Comparison of ENCODE assay signal across 7 mouse cellular contexts in the genomic region with DNA sequence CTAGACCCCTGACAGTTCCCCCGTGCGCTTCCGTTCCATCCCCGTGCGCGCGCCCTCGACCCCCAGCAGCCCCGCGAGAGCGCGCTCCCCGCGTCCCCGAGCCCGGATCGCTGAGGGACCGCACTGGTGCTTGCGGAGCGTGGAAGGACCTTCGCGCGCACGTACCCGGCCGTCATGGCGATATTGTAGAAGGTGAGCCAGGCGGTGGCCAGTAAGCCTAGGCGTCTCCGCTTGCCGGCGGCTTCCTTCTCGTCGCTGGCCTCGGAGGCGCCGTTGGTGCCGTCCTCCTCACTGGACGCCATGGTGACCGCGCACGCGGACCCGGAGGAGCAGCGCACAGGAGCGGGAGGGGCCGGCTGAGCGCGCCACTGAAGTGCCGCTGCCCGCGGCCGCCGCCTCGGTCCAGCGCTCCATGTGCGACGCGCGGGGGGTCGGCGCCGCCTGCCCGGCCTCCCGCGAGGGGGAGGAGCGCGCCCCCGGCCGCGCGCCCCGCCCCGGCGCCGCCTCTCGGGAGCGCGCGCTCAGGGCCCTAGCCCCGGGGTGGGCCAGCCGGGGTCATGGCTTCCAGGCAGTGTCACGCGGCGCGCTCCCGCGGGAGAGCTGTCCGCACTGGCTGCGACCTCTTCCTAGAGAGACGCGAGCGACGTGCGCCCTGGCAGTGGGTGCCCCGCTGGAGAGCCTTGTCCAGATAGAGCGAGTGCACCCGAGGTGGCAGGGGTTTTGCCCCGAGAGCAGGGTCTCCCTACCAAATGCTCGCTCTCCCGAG. TPM values are rescaled to one million over a fixed set of nuclear protein-coding genes. Genes with fewer than 3 reads are reported as not detected.
A peak's percentile ranks its signal among the peaks of the same experiment; 100 is the strongest.
DNase-seq lines count a peak whose midpoint lies in the region; ATAC-seq lines count a peak whose summit lies in the region.

A gene (minus strand): TSS at position 570 of the 766 bp plus-strand sequence.

- H3K4me1 ChIP-seq in embryonic facial prominence, embryonic 10.5 days: peaks cover 14% of the 10 kb centered on the region
- H3K4me1 ChIP-seq in limb, embryonic 12.5 days (replicated peaks): no peaks in the 10 kb centered on the region
- peaks cover 3% of the 10 kb centered on the region; the same call in 1 of the 2 replicates for H3K4me1 ChIP-seq in midbrain, embryonic 14.5 days (ENCODE audit: control insufficient read depth, insufficient read depth, low read length)

- H3K27ac ChIP-seq in embryonic facial prominence, embryonic 10.5 days (replicated peaks): peak within 1 kb of the TSS; percentile 93
- H3K27ac ChIP-seq in limb, embryonic 12.5 days: peak within 1 kb of the TSS; percentile 72
- H3K27ac ChIP-seq in midbrain, embryonic 14.5 days (replicated peaks; ENCODE audit: low read depth, low read length): peak within 1 kb of the TSS; percentile 95

- H3K9me3 ChIP-seq in embryonic facial prominence, embryonic 10.5 days: no peaks in the 10 kb centered on the region
- no peaks in the 10 kb centered on the region for H3K9me3 ChIP-seq in limb, embryonic 12.5 days
- no peaks in the 10 kb centered on the region for H3K9me3 ChIP-seq in midbrain, embryonic 14.5 days (ENCODE audit: control insufficient read depth, low read length)

- H3K4me3 ChIP-seq in embryonic facial prominence, embryonic 10.5 days: peak within 1 kb of the TSS; percentile 77
- H3K4me3 ChIP-seq in limb, embryonic 12.5 days (replicated peaks): peak within 1 kb of the TSS; percentile 75
- H3K4me3 ChIP-seq in midbrain, embryonic 14.5 days (replicated peaks; ENCODE audit: low read depth, low read length): peak within 1 kb of the TSS; percentile 66

- no peaks in the 10 kb centered on the region for H3K36me3 ChIP-seq in embryonic facial prominence, embryonic 10.5 days (replicated peaks)
- H3K36me3 ChIP-seq in limb, embryonic 12.5 days: no peaks in the 10 kb centered on the region
- H3K36me3 ChIP-seq in midbrain, embryonic 14.5 days (ENCODE audit: control insufficient read depth, insufficient read depth, low read length): no peaks in the 10 kb centered on the region

- H3K4me2 ChIP-seq in limb, embryonic 12.5 days: peak within 1 kb of the TSS; percentile 70
- H3K4me2 ChIP-seq in midbrain, embryonic 14.5 days (ENCODE audit: low read length): peak within 1 kb of the TSS; percentile 75

- H3K9ac ChIP-seq in limb, embryonic 12.5 days (replicated peaks): peak within 1 kb of the TSS; percentile 70
- H3K9ac ChIP-seq in midbrain, embryonic 14.5 days (replicated peaks; ENCODE audit: low read length): peak within 1 kb of the TSS; percentile 80

- peak; percentile 79 for ATAC-seq in granulocyte monocyte progenitor cell, adult 5-6 weeks (replicated peaks; ENCODE audit: poor library complexity, severe bottlenecking)
- ATAC-seq in limb, embryonic 12.5 days (ENCODE audit: insufficient number of reproducible peaks, insufficient read depth, low FRiP score, low TSS enrichment, low read depth): peak; percentile 87
- ATAC-seq in midbrain, embryonic 14.5 days (ENCODE audit: low FRiP score, low TSS enrichment): peak; percentile 89

- WGBS in embryonic facial prominence, embryonic 10.5 days: under 1% methylated on average over 101 of the region's 101 CpGs
- under 1% methylated on average over 88 of the region's 101 CpGs for WGBS in limb, embryonic 12.5 days
- under 1% methylated on average over 90 of the region's 101 CpGs for WGBS in midbrain, embryonic 14.5 days

- peak; percentile 93 for DNase-seq in adrenal gland, postnatal 14 days
- peak; percentile 92 for DNase-seq in embryonic facial prominence, embryonic 10.5 days (ENCODE audit: low spot score)
- peak; percentile 80 for DNase-seq in kidney, adult 18-20 months
- DNase-seq in midbrain, embryonic 14.5 days: peak; percentile 97
- DNase-seq in spleen, adult 18-20 months: peak; percentile 11 to 28

- H3K27me3 ChIP-seq in embryonic facial prominence, embryonic 10.5 days (replicated peaks; ENCODE audit: low read depth, poor library complexity, severe bottlenecking): no peaks in the 10 kb centered on the region
- H3K27me3 ChIP-seq in limb, embryonic 12.5 days: no peaks in the 10 kb centered on the region
- H3K27me3 ChIP-seq in midbrain, embryonic 14.5 days (ENCODE audit: control insufficient read depth, insufficient read depth, low read length): peaks cover 3% of the 10 kb centered on the region; the same call in 1 of the 2 replicates

RNA-seq across cellular contexts. Expression of the gene that starts here (rescaled TPM):
- total RNA-seq in adrenal gland, postnatal 14 days (2021): 48.9 and 49.1 TPM in 2 replicates
- polyA plus RNA-seq in embryonic facial prominence, embryonic 10.5 days (2016; fragmentation: Nextera tagmentation; extraction: Ambion mirVana): 38.9 and 45.5 TPM in 2 replicates
- total RNA-seq in granulocyte monocyte progenitor cell, adult 5-6 weeks (2014; fragmentation: Nextera tagmentation): 41.7 and 46.3 TPM in 2 replicates
- 63.6 and 82.2 TPM in 2 replicates for total RNA-seq in granulocyte monocyte progenitor cell, adult 5-6 weeks (2017)
- polyA plus RNA-seq in limb, embryonic 12.5 days (2016; fragmentation: Nextera tagmentation; extraction: Ambion mirVana): 44.3 and 44.9 TPM in 2 replicates
- polyA plus RNA-seq in midbrain, embryonic 14.5 days (2014; fragmentation: Nextera tagmentation; extraction: Ambion mirVana): 76.5 and 94.6 TPM in 2 replicates

Comparison
In these comparisons a context has a peak if more than half of its experiments do, and no peak if none do; other contexts are left out.
1. Peak in every context shown above with its lines: DNase-seq, ATAC-seq, H3K4me3 ChIP-seq and H3K27ac ChIP-seq.
2. DNase-seq: peak in every context shown above with its lines; median percentile 97 in midbrain, embryonic 14.5 days; 93 in adrenal gland, postnatal 14 days; 92 in embryonic facial prominence, embryonic 10.5 days; 80 in kidney, adult 18-20 months; 20 in spleen, adult 18-20 months.